Mouse (Mus musculus) urinary bladder, postnatal 36 days (tissue): ENCODE results near the gene Kank1.
"Not testable (repeated sequence)": the region's sequence is repeated elsewhere in the genome, so short reads cannot be mapped to it uniquely, and the experiment has no call there.

Experiments
- DNase-seq, 2 experiments: peaks; one replicate each; pipeline ENCODE4 v3.0.0; 2022; ENCODE audit warnings: low spot score in 2 of 2, mixed read lengths in 1 of 2

The Kank1 gene

DNA sequence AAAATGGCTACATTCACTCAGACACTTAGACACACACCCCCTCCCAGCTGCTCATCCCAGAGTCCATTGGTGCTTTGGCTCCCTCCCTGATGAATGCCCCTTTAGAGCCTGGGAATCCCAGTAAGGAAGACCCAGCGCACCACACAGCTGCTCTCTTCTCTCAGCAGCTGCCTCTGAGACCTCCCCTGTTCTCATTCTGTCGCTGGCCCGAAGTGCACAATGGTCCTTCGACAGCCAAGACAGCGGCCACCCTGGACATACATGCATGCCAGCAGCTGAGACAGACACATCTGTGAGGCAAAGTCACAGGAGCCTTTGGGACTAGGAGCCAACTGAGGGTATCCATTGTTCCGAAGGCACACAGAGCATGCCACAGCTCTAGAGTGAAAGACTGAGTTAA is 203.0 kb downstream of the Kank1 start:
- DNase-seq, result no peak

GRCm38 (mm10) chr19:25440736-25441135 is 204.0 kb downstream of the Kank1 start:
- DNase-seq, result no peak

- DNase-seq, result peak; percentile 58 to 68
Observed at GRCm38 (mm10) chr19:25445054-25445453, 208.3 kb downstream of the Kank1 start.

GRCm38 (mm10) chr19:25445842-25446241 is 209.1 kb downstream of the Kank1 start:
- DNase-seq, result no peak

DNA sequence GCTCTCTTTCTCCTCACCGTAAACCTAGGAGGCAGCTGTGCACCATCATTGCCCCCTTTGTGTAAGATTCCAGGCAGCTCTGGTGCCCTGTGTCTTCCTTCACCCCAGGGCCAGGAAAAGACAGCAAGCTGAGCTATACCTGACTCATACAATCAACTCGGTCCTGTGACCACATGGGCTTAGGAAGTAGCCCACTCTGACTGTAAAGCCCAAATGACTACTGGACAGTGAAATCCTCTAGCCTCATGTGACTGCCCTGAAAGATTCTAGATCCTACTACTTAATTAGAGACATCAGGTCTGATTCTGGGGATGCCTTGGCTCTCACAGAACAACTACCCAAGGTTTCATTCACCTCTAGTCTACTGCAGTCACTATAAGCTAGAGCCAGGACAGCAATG is 209.9 kb downstream of the Kank1 start:
- DNase-seq, result no peak

- DNase-seq, result no peak
Observed at GRCm38 (mm10) chr19:25447373-25447772, 210.6 kb downstream of the Kank1 start.

GRCm38 (mm10) chr19:25450869-25451629 is 214.3 kb downstream of the Kank1 start:
- DNase-seq, result no peak

DNA sequence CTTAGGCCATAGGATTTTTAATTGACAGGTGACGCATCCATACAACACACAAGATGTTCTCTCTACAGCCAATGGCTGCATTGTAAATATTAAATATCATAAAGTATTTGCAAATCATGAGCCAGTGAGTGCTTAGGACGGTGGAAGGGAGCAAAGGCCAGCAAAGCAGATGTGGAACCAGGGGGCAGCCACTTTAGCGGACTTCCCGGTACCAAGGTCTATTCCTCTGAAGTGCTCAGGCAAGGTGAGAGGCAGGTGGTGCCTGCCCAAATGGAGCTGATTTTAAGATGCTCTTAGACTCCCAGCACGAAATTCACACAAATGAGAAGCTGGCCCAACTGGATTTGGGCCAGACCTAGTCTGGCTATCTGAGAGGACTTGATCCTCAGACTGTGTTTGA is 216.4 kb downstream of the Kank1 start:
- no peak for DNase-seq

GRCm38 (mm10) chr19:25460760-25461159 is 224.0 kb downstream of the Kank1 start:
- no peak for DNase-seq

DNA sequence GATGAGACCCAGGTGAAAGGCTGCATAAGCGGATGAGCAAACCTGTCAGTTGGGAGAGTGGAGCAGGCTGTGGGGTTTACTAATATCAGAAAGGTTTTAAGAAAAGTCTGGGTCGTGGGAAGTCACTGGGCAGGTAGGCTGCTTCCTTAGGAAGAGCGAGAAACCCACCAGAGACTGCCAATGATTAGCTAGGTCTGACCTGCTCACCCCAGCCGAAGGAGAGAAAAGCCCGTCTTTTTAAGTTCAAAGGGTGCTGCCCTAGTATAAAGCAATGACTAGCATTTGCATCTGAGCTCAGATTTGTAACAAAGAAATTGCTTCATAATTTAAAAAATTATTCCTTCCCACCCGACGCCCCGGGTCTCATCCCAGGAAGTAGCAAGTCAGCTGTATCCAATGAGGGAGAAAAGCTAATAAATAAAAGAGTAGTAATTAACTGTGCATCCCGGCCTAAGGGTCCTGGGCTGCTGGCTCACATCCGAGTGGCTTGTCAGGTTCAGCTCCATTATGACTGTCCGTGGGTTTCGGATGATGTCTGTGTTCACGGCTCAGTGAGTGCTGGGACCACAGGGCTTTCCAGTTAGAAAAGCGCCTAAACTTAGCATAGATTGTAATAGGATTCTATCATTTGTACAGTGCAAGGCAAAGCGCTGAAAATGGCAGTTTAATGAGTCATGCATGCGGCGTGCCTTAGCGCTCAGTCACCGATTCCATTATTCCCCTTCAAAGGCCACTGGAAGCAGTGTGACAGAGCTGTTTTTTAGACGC is 225.0 kb downstream of the Kank1 start:
- DNase-seq, result no peak

DNA sequence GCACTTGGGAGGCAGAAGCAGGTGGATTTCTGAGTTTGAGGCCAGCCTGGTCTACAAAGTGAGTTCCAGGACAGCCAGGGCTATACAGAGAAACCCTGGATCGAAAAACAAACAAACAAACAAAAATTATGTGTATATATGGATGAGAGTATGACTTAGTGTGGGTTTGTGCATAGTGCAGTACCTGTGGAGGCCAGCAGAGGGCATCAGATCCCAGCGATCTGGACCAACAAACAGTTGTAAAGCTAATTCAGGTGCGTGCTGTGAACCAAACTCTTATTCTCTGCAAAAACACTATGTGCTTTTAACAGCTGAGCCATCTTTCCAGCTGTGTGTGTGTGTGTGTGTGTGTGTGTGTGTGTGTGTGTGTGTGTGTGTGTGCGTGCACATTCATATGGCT is 239.0 kb downstream of the Kank1 start:
- not testable (repeated sequence) for DNase-seq

GRCm38 (mm10) chr19:25479152-25479669 is 242.4 kb downstream of the Kank1 start:
- no peak for DNase-seq

- DNase-seq, result no peak
Observed at GRCm38 (mm10) chr19:25480820-25481219, 244.0 kb downstream of the Kank1 start.
